Mouse (Mus musculus): ENCODE measurements around the gene Ginm1. TPM values are rescaled to one million over a fixed set of nuclear protein-coding genes. Genes with fewer than 3 reads are reported as not detected.
"Not testable (repeated sequence)": the region's sequence is repeated elsewhere in the genome, so short reads cannot be mapped to it uniquely, and the experiment has no call there.

Ginm1 gene
- total RNA-seq, 2 experiments from 2014 or later = 21.5 to 48.8 TPM

GRCm38 (mm10) chr10:7818676-7819075, 26.1 kb upstream of the Ginm1 start:
- ATAC-seq (replicated peaks; ENCODE audit: low FRiP score, low TSS enrichment, poor library complexity, severe bottlenecking) = no peak

GRCm38 (mm10) chr10:7816476-7816875, 23.9 kb upstream of the Ginm1 start:
- no peak for ATAC-seq (replicated peaks; ENCODE audit: low FRiP score, low TSS enrichment, poor library complexity, severe bottlenecking)

- ATAC-seq (replicated peaks; ENCODE audit: low FRiP score, low TSS enrichment, poor library complexity, severe bottlenecking) = peak; percentile 75
These were observed 17.3 kb upstream of the Ginm1 start for GRCm38 (mm10) chr10:7809937-7810336.

GRCm38 (mm10) chr10:7802519-7803140, 10.0 kb upstream of the Ginm1 start:
- no peak for ATAC-seq (replicated peaks; ENCODE audit: low FRiP score, low TSS enrichment, poor library complexity, severe bottlenecking)

GRCm38 (mm10) chr10:7801258-7801657, 8.6 kb upstream of the Ginm1 start:
- ATAC-seq (replicated peaks; ENCODE audit: low FRiP score, low TSS enrichment, poor library complexity, severe bottlenecking) = no peak; the same call in 1 of the 2 replicates

- peak; percentile 5; the same call in 1 of the 2 replicates for ATAC-seq (replicated peaks; ENCODE audit: low FRiP score, low TSS enrichment, poor library complexity, severe bottlenecking)
These were observed 322 bp downstream of the Ginm1 start for GRCm38 (mm10) chr10:7792254-7792750.

- ATAC-seq (replicated peaks; ENCODE audit: low FRiP score, low TSS enrichment, poor library complexity, severe bottlenecking) = no peak
These were observed 5.3 kb downstream of the Ginm1 start for GRCm38 (mm10) chr10:7787319-7787718.

- ATAC-seq (replicated peaks; ENCODE audit: low FRiP score, low TSS enrichment, poor library complexity, severe bottlenecking) = peak; percentile 18
These were observed 11.4 kb downstream of the Ginm1 start for GRCm38 (mm10) chr10:7781214-7781613.

GRCm38 (mm10) chr10:7780238-7781176, 12.1 kb downstream of the Ginm1 start:
- ATAC-seq (replicated peaks; ENCODE audit: low FRiP score, low TSS enrichment, poor library complexity, severe bottlenecking) = peak; percentile 88

- ATAC-seq (replicated peaks; ENCODE audit: low FRiP score, low TSS enrichment, poor library complexity, severe bottlenecking) = no peak
These were observed 12.8 kb downstream of the Ginm1 start for GRCm38 (mm10) chr10:7779751-7780237.

GRCm38 (mm10) chr10:7778361-7778760, 14.3 kb downstream of the Ginm1 start:
- ATAC-seq (replicated peaks; ENCODE audit: low FRiP score, low TSS enrichment, poor library complexity, severe bottlenecking) = no peak

GRCm38 (mm10) chr10:7775421-7775820, 17.2 kb downstream of the Ginm1 start:
- ATAC-seq (replicated peaks; ENCODE audit: low FRiP score, low TSS enrichment, poor library complexity, severe bottlenecking) = no peak

GRCm38 (mm10) chr10:7772769-7773168, 19.9 kb downstream of the Ginm1 start:
- no peak for ATAC-seq (replicated peaks; ENCODE audit: low FRiP score, low TSS enrichment, poor library complexity, severe bottlenecking)

GRCm38 (mm10) chr10:7772346-7772745, 20.3 kb downstream of the Ginm1 start:
- no peak for ATAC-seq (replicated peaks; ENCODE audit: low FRiP score, low TSS enrichment, poor library complexity, severe bottlenecking)

GRCm38 (mm10) chr10:7757544-7757943, 35.1 kb downstream of the Ginm1 start:
- ATAC-seq (replicated peaks; ENCODE audit: low FRiP score, low TSS enrichment, poor library complexity, severe bottlenecking) = peak; percentile 77

- no peak for ATAC-seq (replicated peaks; ENCODE audit: low FRiP score, low TSS enrichment, poor library complexity, severe bottlenecking)
These were observed 43.9 kb downstream of the Ginm1 start for GRCm38 (mm10) chr10:7748752-7749151.

- not testable (repeated sequence) for ATAC-seq (replicated peaks; ENCODE audit: low FRiP score, low TSS enrichment, poor library complexity, severe bottlenecking)
These were observed 47.1 kb downstream of the Ginm1 start for GRCm38 (mm10) chr10:7745528-7745927.

- ATAC-seq (replicated peaks; ENCODE audit: low FRiP score, low TSS enrichment, poor library complexity, severe bottlenecking) = peak; percentile 98
These were observed 54.7 kb downstream of the Ginm1 start for GRCm38 (mm10) chr10:7737914-7738313.

GRCm38 (mm10) chr10:7737122-7737521, 55.5 kb downstream of the Ginm1 start:
- no peak for ATAC-seq (replicated peaks; ENCODE audit: low FRiP score, low TSS enrichment, poor library complexity, severe bottlenecking)

GRCm38 (mm10) chr10:7731582-7731981, 61.0 kb downstream of the Ginm1 start:
- no peak for ATAC-seq (replicated peaks; ENCODE audit: low FRiP score, low TSS enrichment, poor library complexity, severe bottlenecking)
